Mouse (Mus musculus) intestine, embryonic 14.5 days (tissue): ENCODE data around the gene Fat3. TPM values are rescaled to one million over a fixed set of nuclear protein-coding genes. Genes with fewer than 3 reads are reported as not detected.

Experiments
- ATAC-seq: fragments of 200-750 bp; cut with Nextera tagmentation; replicated peaks from 2 replicates; pipeline ENCODE4 v1.8.0; 2017; ENCODE audit warnings: low read depth, moderate number of reproducible peaks, moderate TSS enrichment, moderate library complexity; ENCODE audit not compliant: low FRiP score, low TSS enrichment
- DNase-seq: peaks from one replicate; pipeline ENCODE4 v3.0.0-alpha.2; 2018; ENCODE audit warnings: low spot score
- H3K27ac ChIP-seq: fragments of 300-500 bp; sonication (generic); 2 replicates; pipeline ENCODE4 v1.5.1; 2014; ENCODE audit warnings: low read depth, mild to moderate bottlenecking, control low read depth
- H3K27me3 ChIP-seq: fragments of 300-500 bp; sonication (generic); replicated peaks from 2 replicates; pipeline ENCODE4 v1.6.1; 2014; ENCODE audit warnings: low read length, control low read depth; ENCODE audit not compliant: control insufficient read depth, insufficient read depth
- H3K36me3 ChIP-seq: fragments of 300-500 bp; sonication (generic); 2 replicates; pipeline ENCODE4 v1.6.1; 2014; ENCODE audit warnings: low read length, control low read depth; ENCODE audit not compliant: control insufficient read depth, insufficient read depth
- H3K4me1 ChIP-seq: fragments of 300-500 bp; sonication (generic); replicated peaks from 2 replicates; pipeline ENCODE4 v1.6.1; 2014; ENCODE audit warnings: low read length, control low read depth, mixed read lengths; ENCODE audit not compliant: control insufficient read depth, insufficient read depth
- H3K4me2 ChIP-seq: fragments of 300-500 bp; sonication (generic); 2 replicates; pipeline ENCODE4 v1.6.1; 2014; ENCODE audit warnings: low read length
- H3K4me3 ChIP-seq: fragments of 300-500 bp; sonication (generic); 2 replicates; pipeline ENCODE4 v1.5.1; 2014; ENCODE audit warnings: low read depth, low read length, control low read depth, mixed read lengths
- H3K9ac ChIP-seq: fragments of 300-500 bp; sonication (generic); 2 replicates; pipeline ENCODE4 v1.6.1; 2014; ENCODE audit warnings: mild to moderate bottlenecking, low read length
- H3K9me3 ChIP-seq: fragments of 300-500 bp; sonication (generic); 2 replicates; pipeline ENCODE4 v1.6.1; 2016; ENCODE audit warnings: low read length, control low read depth; ENCODE audit not compliant: control insufficient read depth
- WGBS: fragments of 180-500 bp; shearing (Covaris S2); extraction: QIAGEN DNeasy Blood & Tissue Kit; methylation state at CpG from one replicate; pipeline ENCODE4 v1.1.7; 2014; 5-methylcytosine and 5-hydroxymethylcytosine counted together
- polyA plus RNA-seq: library from polyadenylated mRNA; unstranded; fragments of >200 nt; fragmentation: Nextera tagmentation; extraction: Ambion mirVana; gene quantifications from 2 replicates; pipeline ENCODE4 v1.2.1, GENCODE M21; 2014

Gene Fat3
- polyA plus RNA-seq, 1 experiment from 2014 or later, result 1.2 TPM

- DNase-seq (no peak), ATAC-seq (no peak)
- H3K4me2 ChIP-seq, result no peak overlapping the region
- H3K27ac ChIP-seq, result no peak overlapping the region
- no peak overlapping the region for H3K4me3 ChIP-seq
- no peaks in the 10 kb centered on the region for H3K4me1 ChIP-seq
- no peak overlapping the region for H3K9ac ChIP-seq
- 73% methylated on average over 5 of the region's 5 CpGs for WGBS
- H3K27me3 ChIP-seq, result no peaks in the 10 kb centered on the region
- H3K36me3 ChIP-seq, result no peaks in the 10 kb centered on the region
- H3K9me3 ChIP-seq, result no peaks in the 10 kb centered on the region
Observed at GRCm38 (mm10) chr9:15927378-15928083, 573.6 kb downstream of the Fat3 start.

DNA sequence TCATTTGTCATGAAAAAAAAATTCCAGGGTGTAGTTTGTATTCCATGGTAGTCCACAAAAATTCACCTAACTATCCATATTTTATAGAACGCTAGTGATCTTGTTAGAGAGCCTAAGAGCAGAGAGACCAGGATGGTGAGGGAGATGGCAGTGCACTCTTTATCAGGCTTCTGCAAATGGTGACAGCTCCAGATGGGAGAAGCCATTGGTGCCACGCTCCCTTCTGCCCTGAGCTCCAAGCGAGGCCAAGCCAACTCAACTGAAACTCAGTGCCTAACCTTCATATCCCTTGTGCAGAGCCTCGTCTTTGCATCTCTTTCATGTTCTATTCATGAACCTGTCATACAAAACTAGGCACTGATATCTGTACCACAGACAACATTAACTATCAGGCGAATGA, 575.8 kb downstream of the Fat3 start:
- no peaks in the 10 kb centered on the region for H3K9me3 ChIP-seq
- no peaks in the 10 kb centered on the region for H3K27me3 ChIP-seq
- DNase-seq (no peak), ATAC-seq (no peak)
- H3K4me3 ChIP-seq, result no peak overlapping the region
- no peaks in the 10 kb centered on the region for H3K4me1 ChIP-seq
- 94% methylated on average over 5 of the region's 5 CpGs for WGBS
- H3K4me2 ChIP-seq, result no peak overlapping the region
- no peak overlapping the region for H3K9ac ChIP-seq
- H3K27ac ChIP-seq, result no peak overlapping the region
- no peaks in the 10 kb centered on the region for H3K36me3 ChIP-seq

- 85% methylated on average over 4 of the region's 4 CpGs for WGBS
- H3K36me3 ChIP-seq, result no peaks in the 10 kb centered on the region
- H3K27me3 ChIP-seq, result no peaks in the 10 kb centered on the region
- no peak overlapping the region for H3K9ac ChIP-seq
- ATAC-seq, result no peak
- no peak overlapping the region for H3K4me3 ChIP-seq
- H3K9me3 ChIP-seq, result no peaks in the 10 kb centered on the region
- no peak overlapping the region for H3K4me2 ChIP-seq
- no peaks in the 10 kb centered on the region for H3K4me1 ChIP-seq
- no peak for DNase-seq
- H3K27ac ChIP-seq, result no peak overlapping the region
Observed at GRCm38 (mm10) chr9:15920271-15920670, 580.8 kb downstream of the Fat3 start.

DNA sequence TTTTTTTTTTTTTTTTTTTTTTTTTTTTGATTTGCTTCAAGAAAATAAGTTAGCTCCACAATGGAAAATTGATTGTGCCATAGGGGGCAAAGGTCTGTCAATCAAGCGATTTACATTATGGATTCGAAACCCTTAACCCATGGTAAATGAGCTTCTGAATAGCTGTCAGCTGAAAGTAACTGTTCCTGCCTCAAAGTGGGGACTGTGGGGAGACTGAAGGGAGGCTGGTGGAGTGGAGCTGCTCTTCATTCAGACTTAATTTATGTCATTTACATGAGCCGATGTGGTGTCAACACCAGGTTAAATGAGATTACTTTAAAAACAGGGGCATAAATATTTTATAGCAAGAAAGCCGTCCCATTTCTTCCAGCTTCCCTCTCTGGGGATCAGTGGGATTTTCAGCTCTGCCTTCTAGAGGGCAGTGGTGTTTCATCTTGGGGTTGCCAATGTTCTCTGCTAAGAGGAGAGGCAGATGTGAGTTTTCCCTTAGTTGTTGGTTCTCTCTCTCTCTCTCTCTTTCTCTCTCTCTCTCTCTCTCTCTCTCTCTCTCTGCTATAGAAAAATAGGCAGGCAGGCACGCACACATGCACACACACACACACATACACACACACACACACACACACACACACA, 581.6 kb downstream of the Fat3 start:
- no peaks in the 10 kb centered on the region for H3K9me3 ChIP-seq
- H3K4me2 ChIP-seq, result no peak overlapping the region
- WGBS, result 60% methylated on average over 5 of the region's 5 CpGs
- H3K4me1 ChIP-seq, result no peaks in the 10 kb centered on the region
- no peak overlapping the region for H3K4me3 ChIP-seq
- DNase-seq (no peak), ATAC-seq (no peak)
- no peaks in the 10 kb centered on the region for H3K36me3 ChIP-seq
- H3K27ac ChIP-seq, result no peak overlapping the region
- no peak overlapping the region for H3K9ac ChIP-seq
- H3K27me3 ChIP-seq, result no peaks in the 10 kb centered on the region

GRCm38 (mm10) chr9:15916600-15916999, 584.5 kb downstream of the Fat3 start:
- Histone ChIP-seq H3K9me3 (no peaks in the 10 kb centered on the region), H3K4me2 (no peak overlapping the region), H3K27ac (no peak overlapping the region), H3K9ac (no peak overlapping the region), H3K4me1 (no peaks in the 10 kb centered on the region), H3K36me3 (no peaks in the 10 kb centered on the region), H3K27me3 (no peaks in the 10 kb centered on the region), H3K4me3 (no peak overlapping the region)
- ATAC-seq, result no peak
- no peak for DNase-seq

DNA sequence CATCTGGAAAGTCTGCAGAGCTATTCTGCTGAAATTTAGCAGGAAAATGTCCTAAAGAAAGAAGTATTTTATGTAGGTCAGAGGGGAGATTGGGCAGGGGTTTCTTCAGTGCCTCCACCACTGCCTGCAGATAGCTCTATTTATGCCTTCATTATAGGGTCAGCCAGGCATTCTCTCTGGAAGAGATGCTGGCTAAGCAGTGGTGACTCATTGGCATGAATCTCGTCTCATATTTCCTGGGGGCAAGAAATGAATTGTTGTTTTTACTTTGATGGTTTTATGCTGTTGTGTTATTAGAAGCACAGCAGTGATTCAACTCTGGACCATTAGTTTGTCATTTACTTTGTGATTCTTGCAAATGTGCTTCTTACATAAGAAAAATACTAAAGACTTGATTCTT, 588.4 kb downstream of the Fat3 start:
- Histone ChIP-seq H3K4me3 (no peak overlapping the region), H3K9ac (no peak overlapping the region), H3K9me3 (no peaks in the 10 kb centered on the region), H3K36me3 (no peaks in the 10 kb centered on the region), H3K4me2 (no peak overlapping the region), H3K27me3 (no peaks in the 10 kb centered on the region), H3K4me1 (no peaks in the 10 kb centered on the region), H3K27ac (no peak overlapping the region)
- WGBS, result 53% methylated on average over 1 of the region's 1 CpGs
- ATAC-seq, result no peak
- DNase-seq, result no peak

GRCm38 (mm10) chr9:15909397-15910113, 591.5 kb downstream of the Fat3 start:
- Histone ChIP-seq H3K27ac (no peak overlapping the region), H3K4me1 (no peaks in the 10 kb centered on the region), H3K4me3 (no peak overlapping the region), H3K4me2 (no peak overlapping the region), H3K9me3 (no peaks in the 10 kb centered on the region), H3K36me3 (no peaks in the 10 kb centered on the region), H3K27me3 (no peaks in the 10 kb centered on the region), H3K9ac (no peak overlapping the region)
- no peak for DNase-seq
- no peak for ATAC-seq
- WGBS, result 70% methylated on average over 2 of the region's 2 CpGs

DNA sequence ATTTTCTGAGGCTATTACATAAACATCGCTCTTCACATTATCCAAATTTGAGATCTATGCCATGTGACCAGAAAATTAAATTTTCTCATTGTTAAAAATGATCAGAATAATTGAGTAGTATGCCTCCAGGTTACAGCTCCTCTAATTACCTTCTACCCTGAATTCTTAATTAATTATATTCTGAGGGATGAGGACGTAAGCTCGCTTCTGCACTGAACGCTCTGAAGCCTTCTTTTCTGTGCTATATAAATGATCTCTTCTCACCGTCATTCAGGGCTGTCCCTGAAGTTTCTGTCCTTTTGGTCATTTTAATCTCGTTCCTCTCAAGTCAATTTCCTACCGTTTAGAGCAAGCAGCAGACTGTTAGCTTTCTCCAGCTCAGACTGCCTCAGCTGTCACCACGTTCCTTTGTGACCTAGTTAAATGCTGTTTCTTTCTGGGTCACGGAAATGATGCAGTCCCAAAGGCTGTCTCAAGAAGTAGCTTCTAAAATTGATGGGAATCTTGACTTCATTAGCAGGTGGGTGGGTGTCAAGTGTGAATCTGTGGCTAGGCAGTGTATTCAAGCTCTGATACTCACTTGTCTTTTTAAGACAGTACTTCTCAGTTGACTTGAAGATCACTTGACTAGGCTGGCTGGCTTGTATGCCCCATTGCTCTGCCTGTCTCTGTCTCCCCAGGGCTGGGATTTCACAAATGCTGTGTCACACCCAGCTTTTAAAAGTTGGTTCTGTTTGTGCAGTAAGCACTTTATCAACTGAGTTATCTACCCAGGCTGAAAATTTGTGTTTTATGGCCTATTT, 596.9 kb downstream of the Fat3 start:
- H3K27me3 ChIP-seq, result no peaks in the 10 kb centered on the region
- WGBS, result 69% methylated on average over 9 of the region's 9 CpGs
- ATAC-seq, result no peak

More for the DNA sequence above, 596.9 kb downstream of the Fat3 start:
- H3K4me2 ChIP-seq, result no peak overlapping the region
- H3K27ac ChIP-seq, result no peak overlapping the region
- H3K9ac ChIP-seq, result no peak overlapping the region
- DNase-seq, result no peak
- no peaks in the 10 kb centered on the region for H3K36me3 ChIP-seq
- H3K4me1 ChIP-seq, result no peaks in the 10 kb centered on the region
- no peaks in the 10 kb centered on the region for H3K9me3 ChIP-seq
- no peak overlapping the region for H3K4me3 ChIP-seq
